Mouse (Mus musculus): ENCODE results near the gene Lypd5. TPM values are rescaled to one million over a fixed set of nuclear protein-coding genes. Genes with fewer than 3 reads are reported as not detected.
A peak's percentile ranks its signal among the peaks of the same experiment; 100 is the strongest.
"Not testable (repeated sequence)": the region's sequence is repeated elsewhere in the genome, so short reads cannot be mapped to it uniquely, and the experiment has no call there.

The Lypd5 gene
- polyA plus RNA-seq, 1 experiment from 2014 or later = 201 TPM

DNA sequence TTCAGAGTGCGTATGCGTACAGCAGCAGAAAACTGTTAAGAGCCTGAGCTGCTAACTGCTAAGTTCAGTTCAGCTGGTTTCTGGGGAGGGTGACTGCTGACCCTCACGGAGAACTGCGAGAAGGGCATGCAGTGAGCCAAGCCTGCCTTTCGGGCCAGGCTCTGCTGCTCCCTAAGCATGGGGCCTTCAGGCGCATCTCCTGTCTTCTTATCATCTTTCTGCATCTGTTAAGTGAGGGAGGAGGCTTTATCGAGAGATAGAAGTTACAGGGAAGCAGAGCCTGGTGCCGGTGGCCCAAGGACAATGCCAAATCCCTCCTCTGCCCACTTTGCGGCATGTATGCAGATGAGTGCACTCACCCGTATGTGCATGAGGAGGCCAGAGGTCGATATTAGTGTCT lies 47.8 kb downstream of the Lypd5 start:
- Histone ChIP-seq H3K4me2 (replicated peaks; ENCODE audit: low read depth) (no peak overlapping the region), H3K9ac (ENCODE audit: low read length) (no peak overlapping the region)
- TF ChIP-seq EP300 (optimal IDR thresholded peaks at IDR 0.05) (no peak), CTCF (IDR thresholded peaks at IDR 0.05; ENCODE audit: low read depth) (no peak)

DNA sequence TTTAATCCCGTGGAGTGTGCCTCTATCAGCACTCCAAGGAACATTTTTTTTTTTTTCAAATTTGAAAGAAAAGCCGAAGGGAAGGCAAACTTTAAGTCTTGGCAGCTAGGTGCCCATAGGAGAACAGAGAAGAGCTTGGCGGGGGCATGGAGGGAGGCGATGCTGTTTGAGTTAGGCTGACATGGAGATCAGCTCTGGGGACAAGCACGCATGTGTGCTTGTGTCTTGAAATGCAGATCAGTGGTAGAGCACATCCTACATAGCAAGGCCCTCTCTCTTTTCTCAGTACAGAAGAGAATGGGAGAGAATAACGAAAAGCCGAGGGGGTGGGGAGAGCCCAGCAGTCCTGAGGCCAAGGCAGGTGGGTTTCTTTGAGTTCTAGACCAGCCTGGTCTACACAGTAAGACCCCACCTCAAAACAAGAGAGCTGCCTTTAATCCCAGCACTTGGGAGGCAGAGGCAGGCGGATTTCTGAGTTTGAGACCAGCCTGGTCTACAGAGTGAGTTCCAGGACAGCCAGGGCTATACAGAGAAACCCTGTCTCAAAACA lies 49.4 kb downstream of the Lypd5 start:
- Histone ChIP-seq H3K4me2 (replicated peaks; ENCODE audit: low read depth) (no peak overlapping the region), H3K9me3 (ENCODE audit: control insufficient read depth, low read length) (no peaks in the 10 kb centered on the region), H3K4me3 (ENCODE audit: low read depth, low read length) (no peak overlapping the region), H3K27ac (replicated peaks) (no peak overlapping the region), H3K36me3 (ENCODE audit: control insufficient read depth, insufficient read depth, low read length) (no peaks in the 10 kb centered on the region), H3K9ac (ENCODE audit: low read length) (no peak overlapping the region), H3K27me3 (ENCODE audit: control insufficient read depth, insufficient read depth, low read length) (no peaks in the 10 kb centered on the region), H3K4me1 (replicated peaks; ENCODE audit: control insufficient read depth, insufficient read depth) (0 out of 2 replicates have a peak, but pooled peaks cover 2% of the 10 kb centered on the region)
- no peak for TF ChIP-seq EP300 (optimal IDR thresholded peaks at IDR 0.05)
- TF ChIP-seq CTCF (IDR thresholded peaks at IDR 0.05; ENCODE audit: low read depth) = no peak
- no peak for DNase-seq (ENCODE audit: low spot score)
- 93% methylated on average over 7 of the region's 8 CpGs for WGBS
- no peak for ATAC-seq (ENCODE audit: low FRiP score, low TSS enrichment)

More for the DNA sequence above, 47.8 kb downstream of the Lypd5 start:
- Histone ChIP-seq H3K27ac (replicated peaks) (no peak overlapping the region), H3K27me3 (ENCODE audit: control insufficient read depth, insufficient read depth, low read length) (no peaks in the 10 kb centered on the region), H3K4me1 (replicated peaks; ENCODE audit: control insufficient read depth, insufficient read depth) (0 out of 2 replicates have a peak, but pooled peaks cover 2% of the 10 kb centered on the region), H3K36me3 (ENCODE audit: control insufficient read depth, insufficient read depth, low read length) (no peaks in the 10 kb centered on the region), H3K9me3 (ENCODE audit: control insufficient read depth, low read length) (no peaks in the 10 kb centered on the region), H3K4me3 (ENCODE audit: low read depth, low read length) (no peak overlapping the region)
- ATAC-seq (ENCODE audit: low FRiP score, low TSS enrichment) (no peak), DNase-seq (ENCODE audit: low spot score) (no peak)
- WGBS = 54% methylated on average over 11 of the region's 11 CpGs

DNA sequence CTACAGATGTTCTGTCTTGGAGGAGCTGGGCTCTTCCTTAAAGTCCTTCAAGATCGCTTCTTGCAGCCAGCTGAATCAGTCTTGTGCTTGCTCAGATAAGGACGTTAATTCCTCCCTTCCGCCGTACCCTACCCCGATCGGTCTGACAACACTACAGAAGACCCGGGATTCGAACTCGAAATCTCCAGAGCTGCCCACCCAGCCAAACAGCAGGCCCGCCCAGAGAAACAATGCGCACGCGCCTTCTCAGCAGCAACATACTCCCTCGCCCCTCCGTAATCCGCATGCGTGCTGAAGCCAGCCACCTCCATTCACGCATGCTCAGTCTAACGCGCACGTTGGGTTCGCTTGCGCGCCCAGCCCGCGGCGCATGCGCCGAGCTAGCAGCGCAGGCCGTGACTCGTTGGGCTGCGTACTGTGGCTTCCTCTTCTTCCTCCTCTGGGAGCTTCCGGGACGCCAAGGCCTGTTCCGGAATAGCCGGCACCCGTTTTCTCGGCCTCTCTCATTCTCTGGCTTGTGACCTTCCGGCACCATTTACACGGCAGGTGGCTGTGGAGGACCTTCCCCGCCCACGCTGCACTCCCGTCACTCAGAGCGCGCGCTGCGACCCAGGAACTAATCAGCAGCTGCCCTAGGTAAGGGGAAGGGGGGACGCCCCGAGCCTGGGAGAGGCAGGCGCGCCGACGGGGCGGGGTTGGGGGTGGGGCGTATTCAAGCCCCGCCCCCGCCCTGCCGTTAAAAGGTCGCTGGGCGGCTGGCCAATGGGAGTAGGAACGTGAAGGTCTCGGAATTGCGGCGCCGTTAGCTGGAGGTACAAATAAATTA lies 50.5 kb downstream of the Lypd5 start, which contains the start of gene Smg9:
Smg9 (plus strand) TSS at position 364 of the 826 bp plus-strand sequence.
- 0 out of 2 replicates have a peak, but pooled peaks cover 2% of the 10 kb centered on the region for H3K4me1 ChIP-seq (replicated peaks; ENCODE audit: control insufficient read depth, insufficient read depth)
- no peaks in the 10 kb centered on the region for H3K36me3 ChIP-seq (ENCODE audit: control insufficient read depth, insufficient read depth, low read length)
- DNase-seq (ENCODE audit: low spot score) (peak; percentile 97), ATAC-seq (ENCODE audit: low FRiP score, low TSS enrichment) (peak; percentile 97)
- H3K4me2 ChIP-seq (replicated peaks; ENCODE audit: low read depth) = peak within 1 kb of the TSS; percentile 55
- peak within 1 kb of the TSS; percentile 79 for H3K9ac ChIP-seq (ENCODE audit: low read length)
- H3K9me3 ChIP-seq (ENCODE audit: control insufficient read depth, low read length) = no peaks in the 10 kb centered on the region
- peak within 1 kb of the TSS; percentile 60 for H3K4me3 ChIP-seq (ENCODE audit: low read depth, low read length)
- H3K27ac ChIP-seq (replicated peaks) = peak within 1 kb of the TSS; percentile 98
- no peak for TF ChIP-seq EP300 (optimal IDR thresholded peaks at IDR 0.05)
- no peak for TF ChIP-seq CTCF (IDR thresholded peaks at IDR 0.05; ENCODE audit: low read depth)
- H3K27me3 ChIP-seq (ENCODE audit: control insufficient read depth, insufficient read depth, low read length) = no peaks in the 10 kb centered on the region
- WGBS = 2% methylated on average over 66 of the region's 66 CpGs

DNA sequence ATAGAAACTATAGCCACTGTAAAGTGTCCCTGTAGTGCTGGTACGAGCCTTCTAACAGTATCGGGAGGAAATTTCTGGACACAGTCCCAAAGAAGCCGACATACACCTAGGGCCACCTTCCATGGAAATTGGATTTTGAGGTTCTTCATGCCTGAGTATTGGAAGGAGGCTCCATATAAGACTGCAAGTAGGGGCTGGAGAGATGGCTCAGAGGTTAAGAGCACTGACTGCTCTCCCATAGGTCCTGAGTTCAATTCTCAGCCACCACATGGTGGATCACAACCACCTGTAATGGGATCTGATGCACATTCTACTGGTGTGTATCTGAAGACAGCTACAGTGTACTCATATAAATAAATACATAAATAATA lies 51.1 kb downstream of the Lypd5 start:
- Histone ChIP-seq H3K9ac (ENCODE audit: low read length) (peak overlapping the region; percentile 79), H3K27me3 (ENCODE audit: control insufficient read depth, insufficient read depth, low read length) (no peaks in the 10 kb centered on the region), H3K36me3 (ENCODE audit: control insufficient read depth, insufficient read depth, low read length) (no peaks in the 10 kb centered on the region), H3K4me3 (ENCODE audit: low read depth, low read length) (peak overlapping the region; percentile 60), H3K4me2 (replicated peaks; ENCODE audit: low read depth) (peak overlapping the region; percentile 55), H3K9me3 (ENCODE audit: control insufficient read depth, low read length) (no peaks in the 10 kb centered on the region), H3K27ac (replicated peaks) (peak overlapping the region; percentile 98), H3K4me1 (replicated peaks; ENCODE audit: control insufficient read depth, insufficient read depth) (0 out of 2 replicates have a peak, but pooled peaks cover 2% of the 10 kb centered on the region)
- WGBS = 8% methylated on average over 3 of the region's 3 CpGs
- no peak for DNase-seq (ENCODE audit: low spot score)
- ATAC-seq (ENCODE audit: low FRiP score, low TSS enrichment) = no peak
- no peak for TF ChIP-seq CTCF (IDR thresholded peaks at IDR 0.05; ENCODE audit: low read depth)
- no peak for TF ChIP-seq EP300 (optimal IDR thresholded peaks at IDR 0.05)

DNA sequence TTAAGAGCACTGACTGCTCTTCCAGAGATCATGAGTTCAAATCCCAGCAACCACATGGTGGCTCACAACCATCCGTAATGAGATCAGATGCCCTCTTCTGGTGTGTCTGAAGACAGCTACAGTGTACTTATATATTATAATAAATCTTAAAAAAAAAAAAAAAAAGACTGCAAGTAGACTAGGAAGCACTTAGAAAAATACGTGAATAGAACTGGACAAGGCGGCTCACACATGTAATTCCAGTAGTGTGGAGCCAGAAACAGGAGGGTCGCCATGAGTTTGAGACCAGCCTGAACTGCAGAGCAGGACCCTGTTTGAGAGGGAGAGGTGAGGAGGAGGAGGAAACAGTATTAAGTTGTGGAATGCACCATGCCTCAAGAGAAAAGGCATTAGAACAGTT lies 51.5 kb downstream of the Lypd5 start:
- 85% methylated on average over 4 of the region's 4 CpGs for WGBS
- H3K27me3 ChIP-seq (ENCODE audit: control insufficient read depth, insufficient read depth, low read length); ATAC-seq (ENCODE audit: low FRiP score, low TSS enrichment); DNase-seq (ENCODE audit: low spot score); H3K4me3 ChIP-seq (ENCODE audit: low read depth, low read length); H3K9me3 ChIP-seq (ENCODE audit: control insufficient read depth, low read length); H3K9ac ChIP-seq (ENCODE audit: low read length); H3K4me1 ChIP-seq (replicated peaks; ENCODE audit: control insufficient read depth, insufficient read depth); H3K27ac ChIP-seq (replicated peaks); H3K36me3 ChIP-seq (ENCODE audit: control insufficient read depth, insufficient read depth, low read length): not testable (repeated sequence)
- H3K4me2 ChIP-seq (replicated peaks; ENCODE audit: low read depth) = peak overlapping the region; percentile 55

DNA sequence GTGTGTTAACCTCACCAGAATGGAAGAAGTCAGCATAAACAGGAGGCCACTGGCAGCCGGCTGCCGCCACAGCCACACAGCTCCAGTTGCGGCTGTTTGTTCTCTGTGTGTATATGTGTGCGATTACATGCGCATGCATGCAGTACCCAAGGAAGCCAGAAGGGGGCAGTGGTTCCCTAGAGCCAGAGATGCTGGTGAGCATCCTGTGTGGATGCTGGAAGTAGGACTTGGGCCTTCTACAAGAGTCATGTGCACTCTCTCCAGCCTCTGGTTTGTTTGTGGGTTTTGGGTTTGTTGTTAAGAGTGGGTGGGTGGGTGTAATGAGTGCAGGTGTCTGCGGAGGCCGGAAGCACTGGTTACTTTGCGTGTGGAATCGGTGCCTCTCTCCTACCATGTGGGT lies 53.9 kb downstream of the Lypd5 start:
- no peak overlapping the region for H3K4me2 ChIP-seq (replicated peaks; ENCODE audit: low read depth)
- H3K9me3 ChIP-seq (ENCODE audit: control insufficient read depth, low read length) = no peaks in the 10 kb centered on the region
- no peak overlapping the region for H3K4me3 ChIP-seq (ENCODE audit: low read depth, low read length)
- H3K27ac ChIP-seq (replicated peaks) = no peak overlapping the region
- H3K4me1 ChIP-seq (replicated peaks; ENCODE audit: control insufficient read depth, insufficient read depth) = 0 out of 2 replicates have a peak, but pooled peaks cover 2% of the 10 kb centered on the region
- peaks cover 8% of the 10 kb centered on the region; the same call in 1 of the 2 replicates for H3K36me3 ChIP-seq (ENCODE audit: control insufficient read depth, insufficient read depth, low read length)
- no peaks in the 10 kb centered on the region for H3K27me3 ChIP-seq (ENCODE audit: control insufficient read depth, insufficient read depth, low read length)
- 97% methylated on average over 9 of the region's 9 CpGs for WGBS
- no peak overlapping the region for H3K9ac ChIP-seq (ENCODE audit: low read length)
- no peak for DNase-seq (ENCODE audit: low spot score)
- ATAC-seq (ENCODE audit: low FRiP score, low TSS enrichment) = no peak
- TF ChIP-seq EP300 (optimal IDR thresholded peaks at IDR 0.05) (no peak), CTCF (IDR thresholded peaks at IDR 0.05; ENCODE audit: low read depth) (peak; percentile 59)

Small RNA genes within 50 kb of the gene (microRNA-seq; reads per million reads assigned to microRNA genes)
- gene Gm27592 = not detected

Other genes with a start within 250 kb of the Lypd5 start
- 2.2 and 3.4 TPM in 2 replicates for gene Zfp112, start 236.9 kb upstream of the Lypd5 start, polyA plus RNA-seq (2015; fragmentation: Nextera tagmentation; extraction: Ambion mirVana)
- 8.3 TPM in 2 replicates for gene Zfp235, start 215.0 kb upstream of the Lypd5 start, polyA plus RNA-seq (2015; fragmentation: Nextera tagmentation; extraction: Ambion mirVana)
- gene Zfp114, start 174.1 kb upstream of the Lypd5 start, polyA plus RNA-seq (2015; fragmentation: Nextera tagmentation; extraction: Ambion mirVana) = 1.2 and 1.4 TPM in 2 replicates
- gene Zfp111, start 137.8 kb upstream of the Lypd5 start, polyA plus RNA-seq (2015; fragmentation: Nextera tagmentation; extraction: Ambion mirVana) = 3.4 and 4.0 TPM in 2 replicates
- 1.4 and 1.6 TPM in 2 replicates for gene Zfp109, start 111.6 kb upstream of the Lypd5 start, polyA plus RNA-seq (2015; fragmentation: Nextera tagmentation; extraction: Ambion mirVana)
- gene Zfp108, start 94.4 kb upstream of the Lypd5 start, polyA plus RNA-seq (2015; fragmentation: Nextera tagmentation; extraction: Ambion mirVana) = 1.8 and 1.9 TPM in 2 replicates
- gene Zfp93, start 78.8 kb upstream of the Lypd5 start, polyA plus RNA-seq (2015; fragmentation: Nextera tagmentation; extraction: Ambion mirVana) = 4.3 TPM in 2 replicates
- gene Zfp61, start 48.0 kb upstream of the Lypd5 start, polyA plus RNA-seq (2015; fragmentation: Nextera tagmentation; extraction: Ambion mirVana) = 12.9 and 13.8 TPM in 2 replicates
- 4.8 and 5.5 TPM in 2 replicates for gene Zfp94, start 32.5 kb upstream of the Lypd5 start, polyA plus RNA-seq (2015; fragmentation: Nextera tagmentation; extraction: Ambion mirVana)
- 0.15 and 0.42 TPM in 2 replicates for gene Tescl, start 15.3 kb upstream of the Lypd5 start, polyA plus RNA-seq (2015; fragmentation: Nextera tagmentation; extraction: Ambion mirVana)
- gene Kcnn4, start 21.1 kb downstream of the Lypd5 start, polyA plus RNA-seq (2015; fragmentation: Nextera tagmentation; extraction: Ambion mirVana) = 15.5 and 17.0 TPM in 2 replicates
- gene Smg9, start 50.4 kb downstream of the Lypd5 start, polyA plus RNA-seq (2015; fragmentation: Nextera tagmentation; extraction: Ambion mirVana) = 14.1 and 14.4 TPM in 2 replicates
- 0.05 and 0.10 TPM in 2 replicates for gene Irgc1, start 103.1 kb downstream of the Lypd5 start, polyA plus RNA-seq (2015; fragmentation: Nextera tagmentation; extraction: Ambion mirVana)
- gene Plaur, start 113.3 kb downstream of the Lypd5 start, polyA plus RNA-seq (2015; fragmentation: Nextera tagmentation; extraction: Ambion mirVana) = 26.8 and 28.8 TPM in 2 replicates
- gene Cadm4, start 132.8 kb downstream of the Lypd5 start, polyA plus RNA-seq (2015; fragmentation: Nextera tagmentation; extraction: Ambion mirVana) = 3.4 and 4.5 TPM in 2 replicates
- gene Zfp428, start 157.8 kb downstream of the Lypd5 start, polyA plus RNA-seq (2015; fragmentation: Nextera tagmentation; extraction: Ambion mirVana) = 13.6 and 15.8 TPM in 2 replicates
- 0.07 and 0.10 TPM in 2 replicates for gene AC161166.1, start 163.3 kb downstream of the Lypd5 start, polyA plus RNA-seq (2015; fragmentation: Nextera tagmentation; extraction: Ambion mirVana)
- 4.3 and 5.7 TPM in 2 replicates for gene Irgq, start 181.5 kb downstream of the Lypd5 start, polyA plus RNA-seq (2015; fragmentation: Nextera tagmentation; extraction: Ambion mirVana)
- gene Pinlyp, start 196.9 kb downstream of the Lypd5 start, polyA plus RNA-seq (2015; fragmentation: Nextera tagmentation; extraction: Ambion mirVana) = 61.2 and 62.9 TPM in 2 replicates
- gene Xrcc1, start 197.1 kb downstream of the Lypd5 start, polyA plus RNA-seq (2015; fragmentation: Nextera tagmentation; extraction: Ambion mirVana) = 27.4 and 31.4 TPM in 2 replicates
- 120 and 128 TPM in 2 replicates for gene Ethe1, start 238.3 kb downstream of the Lypd5 start, polyA plus RNA-seq (2015; fragmentation: Nextera tagmentation; extraction: Ambion mirVana)
- 3.6 and 4.0 TPM in 2 replicates for gene Zfp575, start 238.4 kb downstream of the Lypd5 start, polyA plus RNA-seq (2015; fragmentation: Nextera tagmentation; extraction: Ambion mirVana)

Data from stomach, postnatal 0 days (tissue).